Mouse (Mus musculus): ENCODE measurements around the gene Sike1. TPM values are rescaled to one million over a fixed set of nuclear protein-coding genes. Genes with fewer than 3 reads are reported as not detected.

Gene Sike1
- polyA plus RNA-seq, 2 experiments: 43.2 to 65.3 TPM

- 45% methylated on average over 10 of the region's 10 CpGs for WGBS
- no peaks in the 10 kb centered on the region for H3K27me3 ChIP-seq (ENCODE audit: control insufficient read depth, insufficient read depth, low read length)
- no peak for DNase-seq (ENCODE audit: low spot score)
- no peak for ATAC-seq (ENCODE audit: low FRiP score, low read depth)
- no peak for TF ChIP-seq POLR2A (IDR thresholded peaks at IDR 0.05; ENCODE audit: borderline replicate concordance, extremely low read depth, insufficient read depth, insufficient read length)
- no peak overlapping the region for H3K27ac ChIP-seq (replicated peaks; ENCODE audit: low read depth, low read length)
- H3K4me2 ChIP-seq (replicated peaks; ENCODE audit: low read depth, low read length, severe bottlenecking): no peak overlapping the region
- no peak overlapping the region for H3K4me3 ChIP-seq (replicated peaks; ENCODE audit: low read length)
- H3K9ac ChIP-seq (ENCODE audit: low read depth, low read length, severe bottlenecking): no peak overlapping the region
- H3K36me3 ChIP-seq (ENCODE audit: control insufficient read depth, insufficient read depth, low read length): no peaks in the 10 kb centered on the region
- no peaks in the 10 kb centered on the region for H3K4me1 ChIP-seq (ENCODE audit: control insufficient read depth, insufficient read depth, low read length)
- H3K9me3 ChIP-seq (ENCODE audit: control insufficient read depth, low read length): no peaks in the 10 kb centered on the region
Observed at GRCm38 (mm10) chr3:102979550-102980348, 15.8 kb upstream of the Sike1 start.

- Histone ChIP-seq H3K9me3 (ENCODE audit: control insufficient read depth, low read length) (no peaks in the 10 kb centered on the region), H3K36me3 (ENCODE audit: control insufficient read depth, insufficient read depth, low read length) (no peaks in the 10 kb centered on the region), H3K4me1 (ENCODE audit: control insufficient read depth, insufficient read depth, low read length) (no peaks in the 10 kb centered on the region), H3K27ac (replicated peaks; ENCODE audit: low read depth, low read length) (no peak overlapping the region), H3K27me3 (ENCODE audit: control insufficient read depth, insufficient read depth, low read length) (no peaks in the 10 kb centered on the region), H3K4me2 (replicated peaks; ENCODE audit: low read depth, low read length, severe bottlenecking) (no peak overlapping the region), H3K4me3 (replicated peaks; ENCODE audit: low read length) (no peak overlapping the region), H3K9ac (ENCODE audit: low read depth, low read length, severe bottlenecking) (no peak overlapping the region)
- TF ChIP-seq POLR2A (IDR thresholded peaks at IDR 0.05; ENCODE audit: borderline replicate concordance, extremely low read depth, insufficient read depth, insufficient read length): no peak
- WGBS: 69% methylated on average over 3 of the region's 3 CpGs
- DNase-seq (ENCODE audit: low spot score) (no peak), ATAC-seq (ENCODE audit: low FRiP score, low read depth) (no peak)
Observed at GRCm38 (mm10) chr3:102980349-102980736, 15.2 kb upstream of the Sike1 start.

GRCm38 (mm10) chr3:102991041-102991440, 4.5 kb upstream of the Sike1 start:
- Histone ChIP-seq H3K27me3 (ENCODE audit: control insufficient read depth, insufficient read depth, low read length) (no peaks in the 10 kb centered on the region), H3K9ac (ENCODE audit: low read depth, low read length, severe bottlenecking) (no peak overlapping the region), H3K4me1 (ENCODE audit: control insufficient read depth, insufficient read depth, low read length) (peaks cover 4% of the 10 kb centered on the region; the same call in 1 of the 2 replicates), H3K4me2 (replicated peaks; ENCODE audit: low read depth, low read length, severe bottlenecking) (no peak overlapping the region), H3K9me3 (ENCODE audit: control insufficient read depth, low read length) (no peaks in the 10 kb centered on the region), H3K27ac (replicated peaks; ENCODE audit: low read depth, low read length) (no peak overlapping the region), H3K4me3 (replicated peaks; ENCODE audit: low read length) (no peak overlapping the region), H3K36me3 (ENCODE audit: control insufficient read depth, insufficient read depth, low read length) (no peaks in the 10 kb centered on the region)
- no peak for ATAC-seq (ENCODE audit: low FRiP score, low read depth)
- 69% methylated on average over 8 of the region's 8 CpGs for WGBS
- TF ChIP-seq POLR2A (IDR thresholded peaks at IDR 0.05; ENCODE audit: borderline replicate concordance, extremely low read depth, insufficient read depth, insufficient read length): no peak
- no peak for DNase-seq (ENCODE audit: low spot score)

- H3K36me3 ChIP-seq (ENCODE audit: control insufficient read depth, insufficient read depth, low read length): 0 out of 2 replicates have a peak, but pooled peaks cover 6% of the 10 kb centered on the region
- no peaks in the 10 kb centered on the region for H3K9me3 ChIP-seq (ENCODE audit: control insufficient read depth, low read length)
- H3K4me3 ChIP-seq (replicated peaks; ENCODE audit: low read length): no peak overlapping the region
- ATAC-seq (ENCODE audit: low FRiP score, low read depth) (no peak), DNase-seq (ENCODE audit: low spot score) (no peak)
- no peak overlapping the region for H3K9ac ChIP-seq (ENCODE audit: low read depth, low read length, severe bottlenecking)
- no peaks in the 10 kb centered on the region for H3K27me3 ChIP-seq (ENCODE audit: control insufficient read depth, insufficient read depth, low read length)
- H3K4me1 ChIP-seq (ENCODE audit: control insufficient read depth, insufficient read depth, low read length): peaks cover 12% of the 10 kb centered on the region
- TF ChIP-seq POLR2A (IDR thresholded peaks at IDR 0.05; ENCODE audit: borderline replicate concordance, extremely low read depth, insufficient read depth, insufficient read length): no peak
- H3K4me2 ChIP-seq (replicated peaks; ENCODE audit: low read depth, low read length, severe bottlenecking): no peak overlapping the region
- 48% methylated on average over 3 of the region's 3 CpGs for WGBS
- H3K27ac ChIP-seq (replicated peaks; ENCODE audit: low read depth, low read length): no peak overlapping the region
Observed at GRCm38 (mm10) chr3:102992936-102993335, 2.6 kb upstream of the Sike1 start.

GRCm38 (mm10) chr3:102995233-102995604, 289 bp upstream of the Sike1 start:
- Histone ChIP-seq H3K27me3 (ENCODE audit: control insufficient read depth, insufficient read depth, low read length) (no peaks in the 10 kb centered on the region), H3K27ac (replicated peaks; ENCODE audit: low read depth, low read length) (peak overlapping the region; percentile 90), H3K9me3 (ENCODE audit: control insufficient read depth, low read length) (no peaks in the 10 kb centered on the region), H3K4me3 (replicated peaks; ENCODE audit: low read length) (peak overlapping the region; percentile 76), H3K36me3 (ENCODE audit: control insufficient read depth, insufficient read depth, low read length) (peaks cover 20% of the 10 kb centered on the region), H3K4me2 (replicated peaks; ENCODE audit: low read depth, low read length, severe bottlenecking) (peak overlapping the region; percentile 68), H3K4me1 (ENCODE audit: control insufficient read depth, insufficient read depth, low read length) (peaks cover 12% of the 10 kb centered on the region), H3K9ac (ENCODE audit: low read depth, low read length, severe bottlenecking) (peak overlapping the region; percentile 88)
- ATAC-seq (ENCODE audit: low FRiP score, low read depth) (no peak), DNase-seq (ENCODE audit: low spot score) (no peak)
- 49% methylated on average over 7 of the region's 7 CpGs for WGBS
- TF ChIP-seq POLR2A (IDR thresholded peaks at IDR 0.05; ENCODE audit: borderline replicate concordance, extremely low read depth, insufficient read depth, insufficient read length): no peak
